Mouse (Mus musculus): ENCODE data around the gene Nlrc5.

DNA sequence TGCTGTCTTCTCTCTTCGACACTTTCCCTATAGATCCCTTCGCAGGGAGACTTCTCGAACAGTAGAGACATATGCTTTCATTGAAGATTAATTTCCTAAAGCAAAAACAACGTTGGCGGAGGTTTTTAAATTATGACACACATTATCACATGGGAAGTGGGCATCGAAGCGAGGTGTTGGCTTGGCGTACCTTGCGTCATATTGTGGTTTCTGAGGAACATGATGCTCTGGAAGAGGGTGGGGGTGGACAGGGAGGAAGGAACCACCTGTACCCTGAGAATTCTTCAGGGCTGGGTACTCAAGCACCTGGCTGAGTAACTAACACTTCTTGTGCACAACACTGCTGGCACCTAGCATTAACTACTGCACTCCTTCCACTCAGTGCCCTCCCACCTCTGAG is 90.4 kb downstream of the Nlrc5 start:
- TF ChIP-seq GATA1 (IDR thresholded peaks at IDR 0.05; ENCODE audit: borderline replicate concordance, low read length) (no peak), FLI1 (IDR thresholded peaks at IDR 0.05; ENCODE audit: low read length) (no peak)

Data from megakaryocyte, embryonic 14.5 days (primary cell).